Mouse (Mus musculus): ENCODE measurements around the gene Gnb3.
"Not testable (repeated sequence)": the region's sequence is repeated elsewhere in the genome, so short reads cannot be mapped to it uniquely, and the experiment has no call there.

The Gnb3 gene

GRCm38 (mm10) chr6:124803061-124803460 is 37.0 kb downstream of the Gnb3 start:
- DNase-seq (ENCODE audit: low read depth, low spot score), result no peak

GRCm38 (mm10) chr6:124802400-124802799 is 37.7 kb downstream of the Gnb3 start:
- DNase-seq (ENCODE audit: low read depth, low spot score), result not testable (repeated sequence)

GRCm38 (mm10) chr6:124796200-124796599 is 43.9 kb downstream of the Gnb3 start:
- DNase-seq (ENCODE audit: low read depth, low spot score), result peak; percentile 60

GRCm38 (mm10) chr6:124795781-124796180 is 44.3 kb downstream of the Gnb3 start:
- no peak for DNase-seq (ENCODE audit: low read depth, low spot score)

GRCm38 (mm10) chr6:124791911-124792310 is 48.2 kb downstream of the Gnb3 start:
- no peak for DNase-seq (ENCODE audit: low read depth, low spot score)

- DNase-seq (ENCODE audit: low read depth, low spot score), result no peak
These were observed 50.0 kb downstream of the Gnb3 start for GRCm38 (mm10) chr6:124790121-124790520.

GRCm38 (mm10) chr6:124789519-124789918 is 50.6 kb downstream of the Gnb3 start:
- DNase-seq (ENCODE audit: low read depth, low spot score), result peak; percentile 35

GRCm38 (mm10) chr6:124787722-124788121 is 52.4 kb downstream of the Gnb3 start:
- no peak for DNase-seq (ENCODE audit: low read depth, low spot score)

GRCm38 (mm10) chr6:124786756-124787420 is 53.2 kb downstream of the Gnb3 start:
- DNase-seq (ENCODE audit: low read depth, low spot score), result no peak
